Mouse (Mus musculus) lung, adult 2 months (tissue): ENCODE data around the gene Fxyd6.

Experiments
- CTCF ChIP-seq: fragments of 200-500 bp; IDR thresholded peaks from 2 replicates; pipeline ENCODE4 v1.5.1; 2011; ENCODE audit warnings: mild to moderate bottlenecking, low read length, control low read depth; ENCODE audit not compliant: insufficient read depth
- POLR2A ChIP-seq: fragments of 200-500 bp; IDR thresholded peaks from 2 replicates; pipeline ENCODE4 v1.6.1; 2011; ENCODE audit warnings: low read depth, mild to moderate bottlenecking, control low read depth, low read length, borderline replicate concordance; ENCODE audit errors: extremely low read depth

DNA sequence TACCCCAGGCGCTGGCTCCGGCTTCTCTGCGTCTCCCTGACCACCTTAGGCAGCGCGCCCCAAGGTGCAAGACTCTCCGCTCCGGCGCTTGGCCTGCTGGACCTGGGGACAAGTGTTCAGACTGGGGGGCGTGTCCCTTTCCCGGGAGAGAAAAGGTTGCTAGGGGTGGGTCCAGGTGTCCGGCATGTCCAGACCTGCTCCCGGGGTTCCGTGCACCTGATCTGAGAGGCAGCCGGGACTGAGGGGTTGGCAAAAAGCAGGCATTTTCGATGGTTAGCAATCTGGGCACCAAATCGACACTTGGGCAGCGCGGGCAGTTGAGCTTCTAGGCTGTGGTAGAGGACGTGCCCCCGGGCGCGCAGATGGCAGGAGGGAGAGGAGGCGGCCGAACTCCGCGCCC, 61.2 kb downstream of the Fxyd6 start:
- TF ChIP-seq POLR2A (no peak), CTCF (no peak)
